Mouse (Mus musculus): ENCODE measurements at regions not wholly inside any gene's neighbourhood (a gene's known extent, or its start where the extent isn't known, plus 50 kb on each side); places are given as distances from the start of the nearest gene placed in this dataset.
"Not testable (repeated sequence)": the region's sequence is repeated elsewhere in the genome, so short reads cannot be mapped to it uniquely, and the experiment has no call there.

GRCm38 (mm10) chr8:20057626-20058025, 154.4 kb downstream of the Gm31371 start:
- H3K4me1 ChIP-seq (replicated peaks); H3K9me3 ChIP-seq; H3K27ac ChIP-seq; DNase-seq (ENCODE audit: low spot score); H3K27me3 ChIP-seq (ENCODE audit: insufficient read depth, poor library complexity, severe bottlenecking); H3K36me3 ChIP-seq; H3K4me3 ChIP-seq: not testable (repeated sequence)
- WGBS, result 76% methylated on average over 2 of the region's 3 CpGs

- not testable (repeated sequence) for H3K27ac ChIP-seq; DNase-seq (ENCODE audit: low spot score); H3K36me3 ChIP-seq; H3K4me3 ChIP-seq; H3K27me3 ChIP-seq (ENCODE audit: insufficient read depth, poor library complexity, severe bottlenecking); H3K4me1 ChIP-seq (replicated peaks)
- peaks cover 17% of the 10 kb centered on the region for H3K9me3 ChIP-seq
- WGBS, result 83% methylated on average over 5 of the region's 5 CpGs
These were observed 194.9 kb downstream of the Gm31371 start for GRCm38 (mm10) chr8:20098121-20098520.

- not testable (repeated sequence) for H3K27ac ChIP-seq; H3K4me1 ChIP-seq (replicated peaks); H3K27me3 ChIP-seq (ENCODE audit: insufficient read depth, poor library complexity, severe bottlenecking); H3K4me3 ChIP-seq; H3K36me3 ChIP-seq
- no CpG with 5 or more reads among the region's 1 CpGs for WGBS
- peak; percentile 1 for DNase-seq (ENCODE audit: low spot score)
- H3K9me3 ChIP-seq, result peaks cover 17% of the 10 kb centered on the region
These were observed 197.0 kb downstream of the Gm31371 start for GRCm38 (mm10) chr8:20100241-20100640.

GRCm38 (mm10) chr8:20102374-20102773, 199.2 kb downstream of the Gm31371 start:
- not testable (repeated sequence) for H3K36me3 ChIP-seq; H3K4me3 ChIP-seq; H3K27me3 ChIP-seq (ENCODE audit: insufficient read depth, poor library complexity, severe bottlenecking); H3K9me3 ChIP-seq; DNase-seq (ENCODE audit: low spot score); H3K4me1 ChIP-seq (replicated peaks); H3K27ac ChIP-seq
- no CpG with 5 or more reads among the region's 2 CpGs for WGBS

GRCm38 (mm10) chr8:20107154-20107553, 204.0 kb downstream of the Gm31371 start:
- H3K27me3 ChIP-seq (ENCODE audit: insufficient read depth, poor library complexity, severe bottlenecking); DNase-seq (ENCODE audit: low spot score); H3K4me1 ChIP-seq (replicated peaks); H3K27ac ChIP-seq; H3K9me3 ChIP-seq; H3K36me3 ChIP-seq; H3K4me3 ChIP-seq: not testable (repeated sequence)
- WGBS, result 89% methylated on average over 1 of the region's 2 CpGs

- DNase-seq (ENCODE audit: low spot score); H3K27me3 ChIP-seq (ENCODE audit: insufficient read depth, poor library complexity, severe bottlenecking); H3K4me3 ChIP-seq; H3K27ac ChIP-seq; H3K36me3 ChIP-seq; H3K4me1 ChIP-seq (replicated peaks): not testable (repeated sequence)
- H3K9me3 ChIP-seq, result peaks cover 11% of the 10 kb centered on the region
- WGBS, result 74% methylated on average over 2 of the region's 2 CpGs
These were observed 213.6 kb downstream of the Gm31371 start for GRCm38 (mm10) chr8:20116785-20117184.

- H3K36me3 ChIP-seq; H3K27ac ChIP-seq; DNase-seq (ENCODE audit: low spot score); H3K4me1 ChIP-seq (replicated peaks); H3K27me3 ChIP-seq (ENCODE audit: insufficient read depth, poor library complexity, severe bottlenecking); H3K4me3 ChIP-seq: not testable (repeated sequence)
- peaks cover 12% of the 10 kb centered on the region; the same call in 1 of the 2 replicates for H3K9me3 ChIP-seq
- 82% methylated on average over 4 of the region's 4 CpGs for WGBS
These were observed 216.4 kb downstream of the Gm31371 start for GRCm38 (mm10) chr8:20119581-20119980.

- not testable (repeated sequence) for H3K27ac ChIP-seq; H3K4me3 ChIP-seq; H3K36me3 ChIP-seq; H3K4me1 ChIP-seq (replicated peaks); DNase-seq (ENCODE audit: low spot score); H3K27me3 ChIP-seq (ENCODE audit: insufficient read depth, poor library complexity, severe bottlenecking)
- H3K9me3 ChIP-seq, result peaks cover 12% of the 10 kb centered on the region; the same call in 1 of the 2 replicates
- 88% methylated on average over 2 of the region's 2 CpGs for WGBS
These were observed 217.0 kb downstream of the Gm31371 start for GRCm38 (mm10) chr8:20120186-20120585.

- WGBS, result 94% methylated on average over 10 of the region's 11 CpGs
- DNase-seq (ENCODE audit: low spot score); H3K27me3 ChIP-seq (ENCODE audit: insufficient read depth, poor library complexity, severe bottlenecking); H3K36me3 ChIP-seq; H3K4me3 ChIP-seq; H3K4me1 ChIP-seq (replicated peaks); H3K27ac ChIP-seq: not testable (repeated sequence)
- peaks cover 12% of the 10 kb centered on the region; the same call in 1 of the 2 replicates for H3K9me3 ChIP-seq
These were observed 218.3 kb downstream of the Gm31371 start for GRCm38 (mm10) chr8:20121391-20121909.

- peaks cover 12% of the 10 kb centered on the region; the same call in 1 of the 2 replicates for H3K9me3 ChIP-seq
- H3K27me3 ChIP-seq (ENCODE audit: insufficient read depth, poor library complexity, severe bottlenecking); H3K36me3 ChIP-seq; H3K4me1 ChIP-seq (replicated peaks): not testable (repeated sequence)
- 13% methylated on average over 72 of the region's 72 CpGs for WGBS
- peak overlapping the region; percentile 91 for H3K27ac ChIP-seq
- H3K4me3 ChIP-seq, result peak overlapping the region; percentile 60
- DNase-seq (ENCODE audit: low spot score), result peak; percentile 94
These were observed 219.1 kb downstream of the Gm31371 start for GRCm38 (mm10) chr8:20122067-20122925.

- WGBS, result 94% methylated on average over 5 of the region's 5 CpGs
- not testable (repeated sequence) for H3K27ac ChIP-seq; H3K4me1 ChIP-seq (replicated peaks); H3K27me3 ChIP-seq (ENCODE audit: insufficient read depth, poor library complexity, severe bottlenecking); H3K4me3 ChIP-seq; H3K36me3 ChIP-seq; DNase-seq (ENCODE audit: low spot score)
- H3K9me3 ChIP-seq, result peaks cover 12% of the 10 kb centered on the region; the same call in 1 of the 2 replicates
These were observed 220.4 kb downstream of the Gm31371 start for GRCm38 (mm10) chr8:20123545-20123944.

- WGBS, result 86% methylated on average over 1 of the region's 1 CpGs
- not testable (repeated sequence) for H3K4me1 ChIP-seq (replicated peaks); H3K4me3 ChIP-seq; H3K27ac ChIP-seq; H3K27me3 ChIP-seq (ENCODE audit: insufficient read depth, poor library complexity, severe bottlenecking); H3K36me3 ChIP-seq; H3K9me3 ChIP-seq; DNase-seq (ENCODE audit: low spot score)
These were observed 227.4 kb downstream of the Gm15319 start for GRCm38 (mm10) chr8:20135626-20136025.

GRCm38 (mm10) chr8:20145436-20145835, 217.6 kb downstream of the Gm15319 start:
- not testable (repeated sequence) for H3K27ac ChIP-seq; H3K36me3 ChIP-seq; H3K4me3 ChIP-seq; H3K4me1 ChIP-seq (replicated peaks); H3K27me3 ChIP-seq (ENCODE audit: insufficient read depth, poor library complexity, severe bottlenecking); DNase-seq (ENCODE audit: low spot score); H3K9me3 ChIP-seq
- 88% methylated on average over 4 of the region's 4 CpGs for WGBS

Data from hindbrain, embryonic 10.5 days (tissue).